Mouse (Mus musculus): ENCODE measurements around the gene Itih1. TPM values are rescaled to one million over a fixed set of nuclear protein-coding genes. Genes with fewer than 3 reads are reported as not detected.

Gene Itih1
- polyA plus RNA-seq, 1 experiment, result not detected

DNA sequence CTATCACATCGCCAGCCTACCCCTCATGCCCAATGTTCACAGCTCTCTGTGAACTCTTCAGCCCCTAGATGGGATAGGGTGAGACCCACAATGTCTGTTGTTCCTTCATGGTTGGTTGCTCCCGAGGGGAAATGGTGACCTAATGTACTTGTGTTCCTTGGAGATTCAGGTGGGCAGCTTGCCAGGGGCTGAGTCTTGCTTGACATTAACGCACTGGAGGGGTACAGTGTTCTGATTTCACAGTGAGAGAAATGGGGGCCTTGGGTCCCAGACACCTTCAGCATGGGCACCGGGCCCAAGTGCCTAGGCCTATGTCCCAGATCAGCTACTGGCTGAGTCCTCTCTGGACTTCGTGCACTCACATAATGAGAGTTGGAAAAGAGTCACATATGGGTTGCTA is 29.7 kb downstream of the Itih1 start:
- Histone ChIP-seq H3K4me3 (replicated peaks) (no peak overlapping the region), H3K9me3 (ENCODE audit: control insufficient read depth, low read length) (no peaks in the 10 kb centered on the region), H3K36me3 (ENCODE audit: control insufficient read depth) (peaks cover 7% of the 10 kb centered on the region; the same call in 1 of the 2 replicates), H3K4me1 (ENCODE audit: control insufficient read depth) (no peaks in the 10 kb centered on the region), H3K27me3 (ENCODE audit: control insufficient read depth) (no peaks in the 10 kb centered on the region)
- TF ChIP-seq TAL1 (IDR thresholded peaks at IDR 0.05; ENCODE audit: low read length) (no peak), GATA1 (IDR thresholded peaks at IDR 0.05; ENCODE audit: low read length) (no peak)

GRCm38 (mm10) chr14:30912641-30913040 is 30.4 kb downstream of the Itih1 start:
- Histone ChIP-seq H3K9me3 (ENCODE audit: control insufficient read depth, low read length) (no peaks in the 10 kb centered on the region), H3K4me1 (ENCODE audit: control insufficient read depth) (no peaks in the 10 kb centered on the region)
- TF ChIP-seq GATA1 (IDR thresholded peaks at IDR 0.05; ENCODE audit: low read length) (no peak), TAL1 (IDR thresholded peaks at IDR 0.05; ENCODE audit: low read length) (no peak)

DNA sequence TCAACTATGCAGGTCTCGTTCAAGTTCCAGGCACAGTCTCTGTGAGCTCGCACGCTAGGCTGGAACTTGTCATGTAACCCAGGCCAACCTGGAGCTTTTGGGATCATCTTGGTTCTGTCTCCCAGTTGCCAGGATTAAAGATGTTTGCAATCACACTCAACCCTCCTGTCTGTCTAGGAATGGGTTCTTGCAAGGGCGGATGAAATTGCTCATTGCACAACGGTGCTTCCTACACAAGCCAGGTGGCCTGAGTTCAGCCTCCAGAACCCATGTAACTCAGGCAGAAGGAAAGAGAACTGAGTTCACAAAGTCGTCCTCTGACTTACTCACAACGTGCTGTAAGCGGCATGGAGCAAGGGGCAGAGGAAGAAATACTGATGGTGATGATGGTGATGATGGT is 31.9 kb downstream of the Itih1 start:
- Histone ChIP-seq H3K4me3 (replicated peaks) (no peak overlapping the region), H3K27me3 (ENCODE audit: control insufficient read depth) (no peaks in the 10 kb centered on the region), H3K4me1 (ENCODE audit: control insufficient read depth) (no peaks in the 10 kb centered on the region), H3K36me3 (ENCODE audit: control insufficient read depth) (peaks cover 5% of the 10 kb centered on the region; the same call in 1 of the 2 replicates), H3K9me3 (ENCODE audit: control insufficient read depth, low read length) (no peaks in the 10 kb centered on the region)
- TF ChIP-seq TAL1 (IDR thresholded peaks at IDR 0.05; ENCODE audit: low read length) (no peak), GATA1 (IDR thresholded peaks at IDR 0.05; ENCODE audit: low read length) (no peak)

More at GRCm38 (mm10) chr14:30912641-30913040, 30.4 kb downstream of the Itih1 start:
- H3K27me3 ChIP-seq (ENCODE audit: control insufficient read depth), result no peaks in the 10 kb centered on the region
- no peak overlapping the region for H3K4me3 ChIP-seq (replicated peaks)
- peaks cover 7% of the 10 kb centered on the region; the same call in 1 of the 2 replicates for H3K36me3 ChIP-seq (ENCODE audit: control insufficient read depth)

DNA sequence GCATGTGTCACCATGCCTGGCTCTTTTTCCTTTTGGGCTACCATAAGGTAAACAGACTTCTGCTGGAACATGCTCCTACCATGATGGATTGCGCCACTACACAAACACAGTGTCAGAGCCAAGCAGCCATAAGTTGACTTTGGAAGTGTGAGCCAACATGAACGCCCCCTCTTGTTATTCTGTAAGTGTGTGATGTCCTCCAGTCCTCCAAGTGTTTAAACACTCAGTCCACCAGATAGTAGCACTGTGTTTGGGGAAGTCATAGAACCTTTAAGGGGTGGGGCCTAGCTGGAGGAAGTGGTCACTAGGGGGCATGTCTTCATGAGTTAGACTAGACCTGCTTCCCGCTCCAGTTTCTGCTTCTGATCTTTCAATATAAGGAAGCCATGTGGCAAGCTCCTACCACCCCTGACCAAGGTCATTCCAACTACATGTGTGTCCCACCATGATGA is 35.2 kb downstream of the Itih1 start:
- no peaks in the 10 kb centered on the region for H3K27me3 ChIP-seq (ENCODE audit: control insufficient read depth)
- TF ChIP-seq GATA1 (IDR thresholded peaks at IDR 0.05; ENCODE audit: low read length) (no peak), TAL1 (IDR thresholded peaks at IDR 0.05; ENCODE audit: low read length) (no peak)
- H3K36me3 ChIP-seq (ENCODE audit: control insufficient read depth), result no peaks in the 10 kb centered on the region; the same call in 1 of the 2 replicates

GRCm38 (mm10) chr14:30906001-30906400 is 37.1 kb downstream of the Itih1 start:
- no peaks in the 10 kb centered on the region; the same call in 1 of the 2 replicates for H3K36me3 ChIP-seq (ENCODE audit: control insufficient read depth)
- no peaks in the 10 kb centered on the region for H3K4me1 ChIP-seq (ENCODE audit: control insufficient read depth)
- H3K4me3 ChIP-seq (replicated peaks), result no peak overlapping the region
- TF ChIP-seq GATA1 (IDR thresholded peaks at IDR 0.05; ENCODE audit: low read length), result no peak
- no peaks in the 10 kb centered on the region for H3K9me3 ChIP-seq (ENCODE audit: control insufficient read depth, low read length)
- no peaks in the 10 kb centered on the region for H3K27me3 ChIP-seq (ENCODE audit: control insufficient read depth)

More for the DNA sequence above, 35.2 kb downstream of the Itih1 start:
- Histone ChIP-seq H3K9me3 (ENCODE audit: control insufficient read depth, low read length) (no peaks in the 10 kb centered on the region), H3K4me3 (replicated peaks) (no peak overlapping the region), H3K4me1 (ENCODE audit: control insufficient read depth) (no peaks in the 10 kb centered on the region)

GRCm38 (mm10) chr14:30904307-30904706 is 38.8 kb downstream of the Itih1 start:
- H3K9me3 ChIP-seq (ENCODE audit: control insufficient read depth, low read length), result no peaks in the 10 kb centered on the region
- H3K4me1 ChIP-seq (ENCODE audit: control insufficient read depth), result no peaks in the 10 kb centered on the region
- TF ChIP-seq GATA1 (IDR thresholded peaks at IDR 0.05; ENCODE audit: low read length) (no peak), TAL1 (IDR thresholded peaks at IDR 0.05; ENCODE audit: low read length) (no peak)

DNA sequence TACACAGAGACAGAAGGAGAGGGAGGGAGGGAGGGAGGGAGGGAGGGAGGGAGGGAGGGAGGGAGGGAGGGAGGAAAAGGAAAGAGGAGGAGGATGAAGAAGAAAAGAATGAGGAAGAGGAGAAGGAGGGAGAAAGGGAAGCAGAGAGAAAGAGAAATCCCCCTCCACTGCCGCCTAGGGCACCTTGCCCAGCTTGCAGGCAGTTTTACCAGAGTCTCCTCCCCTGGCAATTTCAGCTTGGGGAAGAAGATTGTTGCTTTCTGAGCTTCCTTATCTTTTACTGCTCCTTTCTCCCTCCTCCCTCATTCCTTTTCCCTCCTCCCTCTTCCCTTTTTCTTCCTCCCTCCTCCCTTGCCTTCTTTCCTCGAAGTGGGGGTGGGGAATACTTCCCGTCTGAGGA is 40.1 kb downstream of the Itih1 start:
- H3K27me3 ChIP-seq (ENCODE audit: control insufficient read depth), result no peaks in the 10 kb centered on the region
- H3K9me3 ChIP-seq (ENCODE audit: control insufficient read depth, low read length), result no peaks in the 10 kb centered on the region
- TF ChIP-seq TAL1 (IDR thresholded peaks at IDR 0.05; ENCODE audit: low read length) (no peak), GATA1 (IDR thresholded peaks at IDR 0.05; ENCODE audit: low read length) (no peak)
- peaks cover 6% of the 10 kb centered on the region; the same call in 1 of the 2 replicates for H3K36me3 ChIP-seq (ENCODE audit: control insufficient read depth)
- H3K4me3 ChIP-seq (replicated peaks), result no peak overlapping the region
- no peaks in the 10 kb centered on the region for H3K4me1 ChIP-seq (ENCODE audit: control insufficient read depth)

More at GRCm38 (mm10) chr14:30904307-30904706, 38.8 kb downstream of the Itih1 start:
- Histone ChIP-seq H3K36me3 (ENCODE audit: control insufficient read depth) (peaks cover 2% of the 10 kb centered on the region; the same call in 1 of the 2 replicates), H3K27me3 (ENCODE audit: control insufficient read depth) (no peaks in the 10 kb centered on the region), H3K4me3 (replicated peaks) (no peak overlapping the region)

GRCm38 (mm10) chr14:30902628-30903027 is 40.5 kb downstream of the Itih1 start:
- Histone ChIP-seq H3K9me3 (ENCODE audit: control insufficient read depth, low read length) (no peaks in the 10 kb centered on the region), H3K4me3 (replicated peaks) (no peak overlapping the region), H3K27me3 (ENCODE audit: control insufficient read depth) (no peaks in the 10 kb centered on the region), H3K4me1 (ENCODE audit: control insufficient read depth) (no peaks in the 10 kb centered on the region), H3K36me3 (ENCODE audit: control insufficient read depth) (peaks cover 6% of the 10 kb centered on the region; the same call in 1 of the 2 replicates)
- TF ChIP-seq TAL1 (IDR thresholded peaks at IDR 0.05; ENCODE audit: low read length) (no peak), GATA1 (IDR thresholded peaks at IDR 0.05; ENCODE audit: low read length) (no peak)

DNA sequence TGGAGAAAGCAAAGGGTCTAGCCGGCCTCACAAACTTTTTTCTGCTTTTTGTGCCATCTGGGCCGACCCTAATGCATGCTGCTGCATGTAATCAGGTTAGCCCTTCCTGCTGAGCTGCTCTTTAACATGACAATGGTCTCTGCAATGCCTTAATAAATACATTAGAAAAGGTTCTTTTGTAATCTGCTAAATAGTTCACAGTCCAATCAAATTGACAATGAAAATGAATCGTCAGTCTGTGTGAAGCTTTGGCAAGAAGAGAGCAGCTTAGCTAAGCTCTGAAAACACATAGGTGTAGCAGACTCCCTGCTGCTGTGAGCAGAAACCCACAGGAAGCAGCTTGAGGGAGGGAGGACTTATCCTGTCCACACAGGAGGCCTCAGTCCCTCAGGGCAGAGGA is 43.1 kb downstream of the Itih1 start:
- Histone ChIP-seq H3K9me3 (ENCODE audit: control insufficient read depth, low read length) (no peaks in the 10 kb centered on the region), H3K27me3 (ENCODE audit: control insufficient read depth) (no peaks in the 10 kb centered on the region), H3K4me3 (replicated peaks) (no peak overlapping the region), H3K4me1 (ENCODE audit: control insufficient read depth) (no peaks in the 10 kb centered on the region), H3K36me3 (ENCODE audit: control insufficient read depth) (peaks cover 6% of the 10 kb centered on the region; the same call in 1 of the 2 replicates)
- TF ChIP-seq TAL1 (IDR thresholded peaks at IDR 0.05; ENCODE audit: low read length) (no peak), GATA1 (IDR thresholded peaks at IDR 0.05; ENCODE audit: low read length) (no peak)

All from erythroblast, embryonic 14.5 days (primary cell).